Mouse (Mus musculus): Measurements from ENCODE around the gene D10Wsu102e.

DNA sequence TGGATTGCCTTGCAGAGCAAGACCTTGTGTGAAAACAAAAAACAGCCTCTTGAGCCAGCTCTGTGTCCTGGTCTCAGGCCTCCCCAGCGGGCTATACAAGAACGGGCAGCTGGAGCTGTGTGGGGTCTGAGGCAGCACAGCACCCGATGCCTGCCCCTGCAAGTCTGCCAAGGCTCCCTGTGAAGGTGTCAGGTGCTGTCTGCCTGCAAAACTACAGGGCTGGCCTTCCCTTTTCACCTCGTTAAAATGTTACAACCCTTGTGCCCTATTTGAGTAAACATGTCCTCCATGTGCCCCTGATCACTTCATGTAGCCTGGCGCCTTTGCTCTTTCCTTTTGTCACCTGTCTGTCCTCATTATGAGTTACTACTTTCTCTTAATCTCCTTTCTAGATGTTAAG lies 8.9 kb downstream of the D10Wsu102e start:
- TF ChIP-seq GATA1 (IDR thresholded peaks at IDR 0.05; ENCODE audit: low read length) (no peak), TAL1 (IDR thresholded peaks at IDR 0.05; ENCODE audit: low read length) (no peak)
